Mouse (Mus musculus) heart, postnatal 0 days (tissue): ENCODE results near the gene Gm10642. TPM values are rescaled to one million over a fixed set of nuclear protein-coding genes. Genes with fewer than 3 reads are reported as not detected.

Source experiments
- ATAC-seq: fragments of 200-750 bp; cut with Nextera tagmentation; 2 replicates; pipeline ENCODE4 v1.8.0; 2017; ENCODE audit warnings: low read depth, moderate number of reproducible peaks, moderate library complexity; ENCODE audit not compliant: insufficient read depth
- DNase-seq: peaks from one replicate; pipeline ENCODE4 v3.0.0-alpha.2; 2016; ENCODE audit warnings: low spot score
- H3K27ac ChIP-seq: fragments of 300-500 bp; sonication (generic); 2 replicates; pipeline ENCODE4 v1.5.1; 2014; ENCODE audit warnings: low read depth, mild to moderate bottlenecking
- H3K27me3 ChIP-seq: fragments of 300-500 bp; sonication (generic); 2 replicates; pipeline ENCODE4 v1.6.1; 2014; ENCODE audit warnings: low read length, mixed read lengths; ENCODE audit not compliant: control insufficient read depth, insufficient read depth
- H3K36me3 ChIP-seq: fragments of 300-500 bp; sonication (generic); replicated peaks from 2 replicates; pipeline ENCODE4 v1.6.1; 2014; ENCODE audit warnings: low read length, mixed read lengths; ENCODE audit not compliant: control insufficient read depth, insufficient read depth
- H3K4me1 ChIP-seq: fragments of 300-500 bp; sonication (generic); 2 replicates; pipeline ENCODE4 v1.6.1; 2014; ENCODE audit warnings: antibody characterized with exemption; ENCODE audit not compliant: control insufficient read depth, insufficient read depth
- H3K4me2 ChIP-seq: fragments of 300-500 bp; sonication (generic); 2 replicates; pipeline ENCODE4 v1.6.1; 2014; ENCODE audit warnings: low read depth, mild to moderate bottlenecking, low read length, moderate library complexity
- H3K4me3 ChIP-seq: fragments of 300-500 bp; sonication (generic); 2 replicates; pipeline ENCODE4 v1.5.1; 2014; ENCODE audit warnings: low read depth, low read length
- H3K9ac ChIP-seq: fragments of 300-500 bp; sonication (generic); replicated peaks from 2 replicates; pipeline ENCODE4 v1.6.1; 2014; ENCODE audit warnings: low read depth, low read length, mixed read lengths
- H3K9me3 ChIP-seq: fragments of 300-500 bp; sonication (generic); replicated peaks from 2 replicates; pipeline ENCODE4 v1.6.1; 2016; ENCODE audit warnings: low read length; ENCODE audit not compliant: control insufficient read depth
- CTCF ChIP-seq: IDR thresholded peaks from 2 replicates; pipeline ENCODE4 v1.5.1; 2016; ENCODE audit warnings: antibody characterized with exemption, control low read depth, low read depth
- EP300 ChIP-seq: IDR thresholded peaks from 2 replicates; pipeline ENCODE4 v1.6.1; 2016; ENCODE audit warnings: antibody characterized with exemption, low read depth
- WGBS: fragments of 180-500 bp; shearing (Covaris S2); extraction: QIAGEN DNeasy Blood & Tissue Kit; methylation state at CpG from one replicate; pipeline ENCODE4 v1.1.7; 2014; 5-methylcytosine and 5-hydroxymethylcytosine counted together
- polyA plus RNA-seq: library from polyadenylated mRNA; unstranded; fragments of >200 nt; fragmentation: Nextera tagmentation; extraction: Ambion mirVana; gene quantifications from 2 replicates; pipeline ENCODE4 v1.2.1, GENCODE M21; 2015
- total RNA-seq: library from RNA; depleted of rRNA; stranded (reverse); fragments of >200 nt; gene quantifications from 2 replicates; pipeline ENCODE4 v1.2.3, GENCODE M21; 2014; ENCODE audit warnings: low replicate concordance; rRNA removed

Gene Gm10642
- total and polyA plus RNA-seq, 2 experiments from 2014 or later, result 0.78 TPM; not detected in 1

- H3K4me3 ChIP-seq, result no peak overlapping the region
- ATAC-seq (no peak), DNase-seq (no peak)
- H3K27ac ChIP-seq, result no peak overlapping the region
- no peaks in the 10 kb centered on the region for H3K36me3 ChIP-seq
- TF ChIP-seq EP300 (no peak), CTCF (no peak)
- no peaks in the 10 kb centered on the region for H3K27me3 ChIP-seq
- no peaks in the 10 kb centered on the region for H3K9me3 ChIP-seq
- no peak overlapping the region for H3K4me2 ChIP-seq
- WGBS, result 78% methylated on average over 2 of the region's 2 CpGs
- peaks cover 13% of the 10 kb centered on the region; the same call in 1 of the 2 replicates for H3K4me1 ChIP-seq
- H3K9ac ChIP-seq, result no peak overlapping the region
These were observed 39.7 kb downstream of the Gm10642 start for GRCm38 (mm10) chr9:70695723-70696122.

- H3K4me1 ChIP-seq, result no peaks in the 10 kb centered on the region
- TF ChIP-seq EP300, result no peak
- no peak for TF ChIP-seq CTCF
- DNase-seq (no peak), ATAC-seq (no peak)
- 74% methylated on average over 1 of the region's 1 CpGs for WGBS
- H3K27me3 ChIP-seq, result no peaks in the 10 kb centered on the region
- no peaks in the 10 kb centered on the region for H3K9me3 ChIP-seq
- H3K4me3 ChIP-seq, result no peak overlapping the region
- H3K27ac ChIP-seq, result no peak overlapping the region
- H3K9ac ChIP-seq, result no peak overlapping the region
- no peaks in the 10 kb centered on the region for H3K36me3 ChIP-seq
- H3K4me2 ChIP-seq, result no peak overlapping the region
These were observed 42.0 kb downstream of the Gm10642 start for GRCm38 (mm10) chr9:70698090-70698489.

GRCm38 (mm10) chr9:70703597-70704203, 47.6 kb downstream of the Gm10642 start:
- no peak for TF ChIP-seq EP300
- TF ChIP-seq CTCF, result no peak
- no peak for DNase-seq
- no peak overlapping the region for H3K9ac ChIP-seq
- H3K4me3 ChIP-seq, result no peak overlapping the region
- WGBS, result 85% methylated on average over 5 of the region's 5 CpGs
- H3K4me1 ChIP-seq, result no peaks in the 10 kb centered on the region
- H3K4me2 ChIP-seq, result no peak overlapping the region
- no peaks in the 10 kb centered on the region for H3K27me3 ChIP-seq
- H3K9me3 ChIP-seq, result no peaks in the 10 kb centered on the region
- no peak for ATAC-seq
- H3K27ac ChIP-seq, result no peak overlapping the region
- peaks cover 6% of the 10 kb centered on the region for H3K36me3 ChIP-seq

- H3K4me1 ChIP-seq, result no peaks in the 10 kb centered on the region
- peaks cover 6% of the 10 kb centered on the region for H3K36me3 ChIP-seq
- H3K9ac ChIP-seq, result no peak overlapping the region
- H3K9me3 ChIP-seq, result no peaks in the 10 kb centered on the region
- H3K27ac ChIP-seq, result no peak overlapping the region
- H3K4me3 ChIP-seq, result no peak overlapping the region
- DNase-seq (no peak), ATAC-seq (no peak)
- TF ChIP-seq CTCF (no peak), EP300 (no peak)
- no peaks in the 10 kb centered on the region for H3K27me3 ChIP-seq
- no peak overlapping the region for H3K4me2 ChIP-seq
- 94% methylated on average over 1 of the region's 1 CpGs for WGBS
These were observed 50.4 kb downstream of the Gm10642 start for GRCm38 (mm10) chr9:70706444-70706843.

Other genes starting within 250 kb of the Gm10642 start
- gene Ccnb2, start 234.7 kb upstream of the Gm10642 start, total RNA-seq, result 64.8 and 128 TPM in 2 replicates
- 61.5 and 68.1 TPM in 2 replicates for gene Ccnb2, start 234.7 kb upstream of the Gm10642 start, polyA plus RNA-seq
- gene Rnf111, start 152.5 kb upstream of the Gm10642 start, total RNA-seq, result 26.8 and 39.7 TPM in 2 replicates
- 11.0 and 12.0 TPM in 2 replicates for gene Rnf111, start 152.5 kb upstream of the Gm10642 start, polyA plus RNA-seq
- gene Sltm, start 113.5 kb upstream of the Gm10642 start, total RNA-seq, result 19.0 and 23.0 TPM in 2 replicates
- gene Sltm, start 113.5 kb upstream of the Gm10642 start, polyA plus RNA-seq, result 23.9 and 24.2 TPM in 2 replicates
- 15.3 and 20.8 TPM in 2 replicates for gene Mindy2, start 923 bp downstream of the Gm10642 start, total RNA-seq
- 9.0 and 9.2 TPM in 2 replicates for gene Mindy2, start 923 bp downstream of the Gm10642 start, polyA plus RNA-seq
- gene Adam10, start 22.7 kb downstream of the Gm10642 start, total RNA-seq, result 15.0 and 20.2 TPM in 2 replicates
- 39.3 and 39.9 TPM in 2 replicates for gene Adam10, start 22.7 kb downstream of the Gm10642 start, polyA plus RNA-seq